Mouse (Mus musculus) testis, adult 2 months (tissue): ENCODE measurements around the gene Emg1. TPM values are rescaled to one million over a fixed set of nuclear protein-coding genes. Genes with fewer than 3 reads are reported as not detected.
A peak's percentile ranks its signal among the peaks of the same experiment; 100 is the strongest.

Experiments
- H3K27ac ChIP-seq: fragments of 200-500 bp; 2 replicates; pipeline ENCODE4 v1.5.1; 2012; ENCODE audit warnings: low read depth, low read length; ENCODE audit not compliant: control insufficient read depth, insufficient read depth
- H3K27me3 ChIP-seq: fragments of 200-500 bp; 2 replicates; pipeline ENCODE4 v1.6.1; 2012; ENCODE audit warnings: mild to moderate bottlenecking, low read length, moderate library complexity; ENCODE audit not compliant: control insufficient read depth, insufficient read depth
- H3K36me3 ChIP-seq: fragments of 200-500 bp; 2 replicates; pipeline ENCODE4 v1.6.1; 2012; ENCODE audit warnings: mild to moderate bottlenecking, low read length; ENCODE audit not compliant: control insufficient read depth, insufficient read depth
- H3K4me1 ChIP-seq: fragments of 200-500 bp; 2 replicates; pipeline ENCODE4 v1.6.1; 2012; ENCODE audit warnings: low read length; ENCODE audit not compliant: control insufficient read depth, insufficient read depth
- H3K4me3 ChIP-seq: fragments of 200-500 bp; 2 replicates; pipeline ENCODE4 v1.5.1; 2012; ENCODE audit warnings: low read depth, mild to moderate bottlenecking, low read length, moderate library complexity, mixed read lengths; ENCODE audit not compliant: control insufficient read depth
- CTCF ChIP-seq: fragments of 200-500 bp; IDR thresholded peaks from 2 replicates; pipeline ENCODE4 v1.5.1; 2012; ENCODE audit warnings: low read depth, mild to moderate bottlenecking, inconsistent platforms, low read length, moderate library complexity; ENCODE audit not compliant: control insufficient read depth, insufficient read depth, insufficient replicate concordance
- POLR2A ChIP-seq: fragments of 200-500 bp; IDR thresholded peaks from 2 replicates; pipeline ENCODE4 v1.6.1; 2012; ENCODE audit warnings: low read depth, mild to moderate bottlenecking, inconsistent platforms, low read length, moderate library complexity; ENCODE audit not compliant: control insufficient read depth
- polyA plus RNA-seq: library from polyadenylated mRNA; depleted of rRNA; stranded (reverse); fragments of >200 nt; gene quantifications from 2 replicates; pipeline ENCODE4 v1.2.3, GENCODE M21; 2012; rRNA removed

Emg1 gene
- 39.9 and 44.1 TPM in 2 replicates for polyA plus RNA-seq

GRCm38 (mm10) chr6:124711824-124712782, at the start of gene Emg1, which contains the start of gene Phb2:
Emg1 (minus strand) TSS chr6:124712178.
Phb2 (plus strand) TSS chr6:124712336.
- TF ChIP-seq CTCF, result no peak
- TF ChIP-seq POLR2A, result peak; percentile 81
- H3K36me3 ChIP-seq, result no peaks in the 10 kb centered on the region; the same call in 1 of the 2 replicates
- H3K27me3 ChIP-seq, result no peaks in the 10 kb centered on the region
- H3K4me3 ChIP-seq, result peak within 1 kb of the TSS; percentile 100
- H3K4me1 ChIP-seq, result peaks cover 11% of the 10 kb centered on the region
- peak within 1 kb of the TSS; percentile 91 for H3K27ac ChIP-seq

GRCm38 (mm10) chr6:124759259-124759658, 47.3 kb upstream of the Emg1 start:
- no peak overlapping the region for H3K4me3 ChIP-seq
- TF ChIP-seq CTCF (peak; percentile 84; the same call in 1 of the 2 replicates), POLR2A (no peak)
- H3K27ac ChIP-seq, result no peak overlapping the region
- H3K4me1 ChIP-seq, result peaks cover 18% of the 10 kb centered on the region
- H3K27me3 ChIP-seq, result no peaks in the 10 kb centered on the region; the same call in 1 of the 2 replicates
- H3K36me3 ChIP-seq, result no peaks in the 10 kb centered on the region

DNA sequence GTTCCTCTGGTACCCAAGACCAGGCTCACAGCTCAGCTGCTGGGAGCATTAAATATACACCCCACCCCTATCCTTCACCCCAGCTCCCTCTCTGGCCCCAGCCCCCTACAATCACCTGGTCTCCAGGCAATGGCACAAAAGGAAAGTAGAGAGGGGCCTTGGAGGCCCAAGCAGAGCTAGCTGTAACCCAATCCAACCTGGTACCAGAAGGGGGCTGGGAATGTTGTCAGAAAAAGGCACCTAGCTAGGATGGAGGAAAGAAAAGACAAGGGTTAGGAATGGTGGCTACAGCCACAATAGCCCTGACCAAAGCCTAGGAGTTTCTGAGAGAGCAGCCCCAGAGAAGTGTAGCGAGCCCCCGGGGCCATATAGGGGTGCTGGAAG, 46.9 kb upstream of the Emg1 start:
- Histone ChIP-seq H3K4me1 (peaks cover 18% of the 10 kb centered on the region), H3K27me3 (no peaks in the 10 kb centered on the region; the same call in 1 of the 2 replicates), H3K4me3 (no peak overlapping the region), H3K27ac (no peak overlapping the region), H3K36me3 (no peaks in the 10 kb centered on the region)
- no peak for TF ChIP-seq POLR2A
- no peak for TF ChIP-seq CTCF

DNA sequence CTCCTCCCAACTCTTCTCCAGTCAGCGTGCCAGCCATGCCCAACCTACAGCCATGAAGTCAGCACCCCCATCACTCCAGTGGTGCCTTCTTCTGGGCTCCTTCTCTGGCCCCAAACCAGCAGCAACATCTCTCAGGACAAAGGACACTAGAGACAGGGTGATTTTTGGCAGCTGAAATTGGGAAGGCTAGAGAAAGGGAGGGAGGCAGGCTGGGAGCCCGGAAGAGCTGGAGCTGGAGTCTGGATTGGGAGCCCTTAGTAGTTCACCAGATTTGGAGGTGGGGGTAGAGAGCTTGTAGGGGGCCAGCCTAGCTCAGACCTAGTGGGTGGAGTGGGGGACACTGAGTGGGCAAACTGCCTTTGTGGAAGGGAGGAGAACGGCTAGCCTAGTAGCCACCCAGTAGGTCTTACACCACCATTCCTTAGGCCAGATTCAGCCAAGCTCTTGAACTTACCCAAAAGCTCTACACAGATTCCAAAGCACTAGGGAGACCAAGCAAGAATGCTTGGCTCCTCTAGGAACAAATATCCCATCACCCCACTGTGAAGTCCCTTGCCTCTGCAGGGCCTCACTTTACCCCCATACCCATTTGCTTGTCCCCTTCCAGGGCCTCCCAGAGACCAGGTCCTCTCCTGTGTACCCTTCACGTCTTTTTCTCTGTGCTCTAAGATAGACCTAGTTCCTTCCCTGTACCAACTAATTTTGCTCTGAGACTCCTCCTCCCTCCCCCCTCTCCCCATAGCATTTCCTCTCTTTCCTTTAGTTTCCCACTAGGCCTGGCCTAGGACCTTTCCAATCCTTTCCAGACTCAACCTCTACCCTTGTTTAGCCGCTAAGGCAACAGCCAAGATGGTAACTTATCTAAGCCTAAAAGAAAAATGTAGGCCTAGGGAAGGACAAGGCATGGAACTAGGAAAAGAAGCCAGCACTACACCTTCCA, 46.2 kb upstream of the Emg1 start:
- H3K4me3 ChIP-seq, result no peak overlapping the region

DNA sequence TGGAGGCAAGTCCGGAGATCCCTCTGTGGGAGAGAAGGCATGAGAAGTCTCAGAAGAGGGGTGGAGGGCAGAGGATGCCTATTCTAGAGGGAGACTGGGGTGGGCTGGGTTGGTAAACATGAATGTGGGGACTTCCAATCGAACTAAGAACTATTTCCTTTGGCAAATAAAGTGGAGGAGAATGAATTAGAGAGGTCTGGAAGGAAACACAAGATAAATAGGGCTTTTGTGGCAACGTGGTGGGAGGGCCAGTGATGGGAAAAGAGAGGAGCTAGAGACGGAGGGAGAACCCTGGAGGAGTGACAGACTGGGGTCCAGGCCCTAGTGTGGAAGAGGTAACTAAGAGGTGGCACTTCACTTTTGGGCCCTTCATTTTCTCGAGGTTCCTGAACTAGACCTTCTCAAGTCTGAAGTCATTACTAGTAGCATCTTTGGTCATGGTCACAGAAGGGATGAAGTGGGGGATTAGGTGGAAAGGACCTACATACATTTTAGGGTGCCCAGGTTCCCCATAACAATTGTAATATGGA, 45.4 kb upstream of the Emg1 start:
- no peak overlapping the region; the same call in 1 of the 2 replicates for H3K4me3 ChIP-seq
- H3K36me3 ChIP-seq, result no peaks in the 10 kb centered on the region
- TF ChIP-seq CTCF (no peak), POLR2A (no peak)
- H3K27ac ChIP-seq, result peak overlapping the region; percentile 68
- H3K27me3 ChIP-seq, result no peaks in the 10 kb centered on the region; the same call in 1 of the 2 replicates
- H3K4me1 ChIP-seq, result peaks cover 11% of the 10 kb centered on the region

More for the DNA sequence above, 46.2 kb upstream of the Emg1 start:
- peak overlapping the region; percentile 2; the same call in 1 of the 2 replicates for H3K27ac ChIP-seq
- H3K27me3 ChIP-seq, result no peaks in the 10 kb centered on the region; the same call in 1 of the 2 replicates
- TF ChIP-seq CTCF, result no peak
- no peak for TF ChIP-seq POLR2A
- peaks cover 15% of the 10 kb centered on the region for H3K4me1 ChIP-seq
- H3K36me3 ChIP-seq, result no peaks in the 10 kb centered on the region

DNA sequence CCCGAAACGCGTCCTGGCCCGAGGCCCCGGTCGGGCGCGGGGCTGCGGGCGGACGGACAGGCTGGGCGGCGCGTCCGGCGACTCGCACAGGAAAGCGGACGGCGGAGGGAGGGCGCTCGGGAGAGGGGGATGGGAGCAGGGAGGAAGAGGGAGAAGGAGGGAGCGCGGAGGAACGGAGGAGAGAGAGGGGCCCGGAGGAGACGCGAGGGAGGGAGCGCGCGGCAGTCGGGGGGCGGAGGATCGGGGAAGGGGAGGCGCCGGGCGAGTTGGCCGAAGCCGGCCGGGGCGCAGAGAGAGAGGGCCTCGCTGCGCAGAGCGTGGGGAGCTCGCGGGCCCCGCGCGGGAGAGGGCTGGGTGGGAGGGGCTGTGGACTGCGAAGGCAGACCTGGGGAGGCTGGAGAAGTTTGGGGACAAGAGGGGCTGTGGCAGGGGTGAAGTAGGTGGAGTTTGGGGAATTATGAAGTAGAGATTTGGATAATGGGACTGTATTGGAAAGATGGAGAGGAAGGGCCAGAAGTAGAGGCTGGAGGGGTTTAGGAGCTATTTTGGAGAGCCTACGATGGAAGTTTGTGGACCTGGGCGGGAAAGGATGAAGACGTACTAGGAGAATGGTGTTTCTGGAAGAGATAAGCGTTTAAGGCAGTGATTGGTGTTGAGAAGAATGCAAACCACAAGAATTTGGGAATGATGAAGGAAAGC, 44.8 kb upstream of the Emg1 start:
- peaks cover 10% of the 10 kb centered on the region for H3K4me1 ChIP-seq
- no peaks in the 10 kb centered on the region for H3K36me3 ChIP-seq
- peak overlapping the region; percentile 68 for H3K27ac ChIP-seq
- H3K4me3 ChIP-seq, result peak overlapping the region; percentile 88
- no peaks in the 10 kb centered on the region; the same call in 1 of the 2 replicates for H3K27me3 ChIP-seq
- TF ChIP-seq CTCF (no peak), POLR2A (no peak)
